Mouse (Mus musculus): Measurements from ENCODE around the gene Cd69. TPM values are rescaled to one million over a fixed set of nuclear protein-coding genes. Genes with fewer than 3 reads are reported as not detected.

Gene Cd69
- total and polyA plus RNA-seq, 3 experiments: not detected

GRCm38 (mm10) chr6:129266438-129267022, 8.7 kb downstream of the Cd69 start:
- H3K27me3 ChIP-seq (ENCODE audit: control insufficient read depth in 1 of 2, insufficient read depth in 2 of 2, low read length in 2 of 2): no peaks in the 10 kb centered on the region
- no peaks in the 10 kb centered on the region for H3K9me3 ChIP-seq (replicated peaks; ENCODE audit: insufficient read depth, low read length)
- H3K4me3 ChIP-seq (ENCODE audit: control insufficient read depth in 1 of 2, insufficient read depth in 1 of 2, low read depth in 2 of 2, low read length in 2 of 2): no peak overlapping the region
- 0 out of 4 replicates have a peak, but pooled peaks cover 0 to under 1% of the 10 kb centered on the region in 2 experiments for H3K4me1 ChIP-seq (ENCODE audit: control insufficient read depth in 1 of 2, insufficient read depth in 2 of 2, low read length in 2 of 2)
- H3K9ac ChIP-seq (ENCODE audit: control insufficient read depth, low read depth, low read length, poor library complexity, severe bottlenecking): no peak overlapping the region
- TF ChIP-seq POLR2AphosphoS2 (IDR thresholded peaks at IDR 0.05; ENCODE audit: low read length): no peak
- TF ChIP-seq RAD21 (IDR thresholded peaks at IDR 0.05; ENCODE audit: low read depth, low read length): no peak
- TF ChIP-seq KAT2A (conservative IDR thresholded peaks at IDR 0.05; ENCODE audit: low read depth, low read length): no peak
- no peak overlapping the region for H3K27ac ChIP-seq (ENCODE audit: control insufficient read depth, low read depth, low read length)
- no peaks in the 10 kb centered on the region for H3K79me2 ChIP-seq (ENCODE audit: control insufficient read depth, insufficient read depth, low read length, poor library complexity)
- no peak for DNase-seq (ENCODE audit: low read depth, low spot score)
- no peaks in the 10 kb centered on the region; a peak in 1 of 4 replicates for H3K36me3 ChIP-seq (ENCODE audit: control insufficient read depth in 1 of 2, insufficient read depth in 2 of 2, low read length in 2 of 2)

GRCm38 (mm10) chr6:129265821-129266220, 9.4 kb downstream of the Cd69 start:
- H3K79me2 ChIP-seq (ENCODE audit: control insufficient read depth, insufficient read depth, low read length, poor library complexity): no peaks in the 10 kb centered on the region
- no peak overlapping the region for H3K4me3 ChIP-seq (ENCODE audit: control insufficient read depth in 1 of 2, insufficient read depth in 1 of 2, low read depth in 2 of 2, low read length in 2 of 2)
- H3K9me3 ChIP-seq (replicated peaks; ENCODE audit: insufficient read depth, low read length): no peaks in the 10 kb centered on the region
- H3K36me3 ChIP-seq (ENCODE audit: control insufficient read depth in 1 of 2, insufficient read depth in 2 of 2, low read length in 2 of 2): no peaks in the 10 kb centered on the region; a peak in 1 of 4 replicates
- H3K27me3 ChIP-seq (ENCODE audit: control insufficient read depth in 1 of 2, insufficient read depth in 2 of 2, low read length in 2 of 2): no peaks in the 10 kb centered on the region
- no peak overlapping the region for H3K9ac ChIP-seq (ENCODE audit: control insufficient read depth, low read depth, low read length, poor library complexity, severe bottlenecking)
- no peak overlapping the region for H3K27ac ChIP-seq (ENCODE audit: control insufficient read depth, low read depth, low read length)
- no peak for DNase-seq (ENCODE audit: low read depth, low spot score)
- peaks cover 0 to 6% of the 10 kb centered on the region in 2 experiments; a peak in 1 of 4 replicates for H3K4me1 ChIP-seq (ENCODE audit: control insufficient read depth in 1 of 2, insufficient read depth in 2 of 2, low read length in 2 of 2)
- TF ChIP-seq TCF12 (IDR thresholded peaks at IDR 0.05; ENCODE audit: low read depth, low read length) (no peak), POLR2A (IDR thresholded peaks at IDR 0.05; ENCODE audit: control insufficient read depth in 1 of 2, insufficient read depth in 1 of 2, low read depth in 1 of 2, low read length in 2 of 2, poor library complexity in 1 of 2) (no peak), JUND (IDR thresholded peaks at IDR 0.05; ENCODE audit: low read depth, low read length) (no peak), EP300 (IDR thresholded peaks at IDR 0.05; ENCODE audit: low read depth in 1 of 2, low read length in 2 of 2) (no peak), USF2 (IDR thresholded peaks at IDR 0.05; ENCODE audit: borderline replicate concordance in 1 of 2, insufficient read depth in 1 of 2, low read depth in 1 of 2, low read length in 2 of 2) (no peak), SIN3A (IDR thresholded peaks at IDR 0.05; ENCODE audit: low read length) (no peak), NELFE (IDR thresholded peaks at IDR 0.05; ENCODE audit: low read depth, low read length) (no peak), RCOR1 (IDR thresholded peaks at IDR 0.05; ENCODE audit: low read depth, low read length) (no peak)

- Histone ChIP-seq H3K4me3 (ENCODE audit: control insufficient read depth in 1 of 2, insufficient read depth in 1 of 2, low read depth in 2 of 2, low read length in 2 of 2) (no peak overlapping the region), H3K9me3 (replicated peaks; ENCODE audit: insufficient read depth, low read length) (no peaks in the 10 kb centered on the region), H3K27ac (ENCODE audit: control insufficient read depth, low read depth, low read length) (no peak overlapping the region), H3K27me3 (ENCODE audit: control insufficient read depth in 1 of 2, insufficient read depth in 2 of 2, low read length in 2 of 2) (no peaks in the 10 kb centered on the region), H3K4me1 (ENCODE audit: control insufficient read depth in 1 of 2, insufficient read depth in 2 of 2, low read length in 2 of 2) (peaks cover 0 to 6% of the 10 kb centered on the region in 2 experiments; a peak in 1 of 4 replicates), H3K79me2 (ENCODE audit: control insufficient read depth, insufficient read depth, low read length, poor library complexity) (no peaks in the 10 kb centered on the region), H3K36me3 (ENCODE audit: control insufficient read depth in 1 of 2, insufficient read depth in 2 of 2, low read length in 2 of 2) (peaks cover 0 to 2% of the 10 kb centered on the region in 2 experiments; a peak in 1 of 4 replicates), H3K9ac (ENCODE audit: control insufficient read depth, low read depth, low read length, poor library complexity, severe bottlenecking) (no peak overlapping the region)
- DNase-seq (ENCODE audit: low read depth, low spot score): peak; percentile 56
- TF ChIP-seq TBP (IDR thresholded peaks at IDR 0.05; ENCODE audit: low read depth, low read length): no peak
- no peak for TF ChIP-seq BHLHE40 (IDR thresholded peaks at IDR 0.05; ENCODE audit: borderline replicate concordance, low read depth, low read length)
- TF ChIP-seq MXI1 (IDR thresholded peaks at IDR 0.05; ENCODE audit: low read depth, low read length): no peak
- TF ChIP-seq GATA1 (IDR thresholded peaks at IDR 0.05; ENCODE audit: low read depth, low read length): 0 out of 2 replicates have a peak, but pooled peaks have one; percentile 21
- TF ChIP-seq MYB (IDR thresholded peaks at IDR 0.05; ENCODE audit: low read depth, low read length): no peak
- no peak for TF ChIP-seq ELF1 (IDR thresholded peaks at IDR 0.05; ENCODE audit: low read depth, low read length)
- no peak for TF ChIP-seq CHD2 (IDR thresholded peaks at IDR 0.05; ENCODE audit: low read length)
- TF ChIP-seq POLR2A (IDR thresholded peaks at IDR 0.05; ENCODE audit: control insufficient read depth in 1 of 2, insufficient read depth in 1 of 2, low read depth in 1 of 2, low read length in 2 of 2, poor library complexity in 1 of 2): no peak
Measured at GRCm38 (mm10) chr6:129260940-129261339, 14.3 kb downstream of the Cd69 start.
